In genomic region chr8:114774415-114774775, GRCm38 (mm10) we compare ENCODE assay signal across 10 mouse cellular contexts.
A peak's percentile ranks its signal among the peaks of the same experiment; 100 is the strongest.
DNase-seq lines count a peak whose midpoint lies in the region; ATAC-seq and TF ChIP-seq lines count a peak whose summit lies in the region.
"Had no signal": no experiment of that assay in that cellular context is flagged by ENCODE, and none has a peak within 500 bp of the region (broad histone marks: within the 10 kb centered on the region; RNA-seq: fewer than 3 reads in every experiment).

No protein-coding gene starts in this region.

- H3K27me3 ChIP-seq in forebrain, embryonic 13.5 days = no peaks in the 10 kb centered on the region; the same call in 1 of the 2 replicates
- H3K27me3 ChIP-seq in forebrain, embryonic 11.5 days (ENCODE audit: control insufficient read depth, insufficient read depth, low read length) = no peaks in the 10 kb centered on the region
- H3K27me3 ChIP-seq in hindbrain, embryonic 12.5 days = no peaks in the 10 kb centered on the region
- no peaks in the 10 kb centered on the region for H3K27me3 ChIP-seq in hindbrain, embryonic 11.5 days (ENCODE audit: control insufficient read depth, insufficient read depth, low read length)
- no peaks in the 10 kb centered on the region for H3K27me3 ChIP-seq in midbrain, embryonic 10.5 days (ENCODE audit: low read depth, poor library complexity, severe bottlenecking)
- H3K27me3 ChIP-seq in midbrain, embryonic 15.5 days (replicated peaks) = no peaks in the 10 kb centered on the region
- H3K27me3 ChIP-seq in small intestine, adult 2 months (ENCODE audit: control insufficient read depth, insufficient read depth, low read length) = no peaks in the 10 kb centered on the region

- H3K9me3 ChIP-seq in forebrain, embryonic 13.5 days (replicated peaks) = no peaks in the 10 kb centered on the region
- no peaks in the 10 kb centered on the region for H3K9me3 ChIP-seq in forebrain, embryonic 11.5 days (ENCODE audit: control insufficient read depth, low read length)
- no peaks in the 10 kb centered on the region for H3K9me3 ChIP-seq in hindbrain, embryonic 12.5 days (replicated peaks)
- H3K9me3 ChIP-seq in hindbrain, embryonic 11.5 days (ENCODE audit: control insufficient read depth, low read length) = no peaks in the 10 kb centered on the region
- H3K9me3 ChIP-seq in midbrain, embryonic 10.5 days (replicated peaks) = no peaks in the 10 kb centered on the region
- no peaks in the 10 kb centered on the region for H3K9me3 ChIP-seq in midbrain, embryonic 15.5 days

- H3K4me1 ChIP-seq in forebrain, embryonic 13.5 days = peaks cover 24% of the 10 kb centered on the region
- peaks cover 3% of the 10 kb centered on the region; the same call in 1 of the 2 replicates for H3K4me1 ChIP-seq in forebrain, embryonic 11.5 days (replicated peaks; ENCODE audit: control insufficient read depth, insufficient read depth, low read length)
- peaks cover 43% of the 10 kb centered on the region for H3K4me1 ChIP-seq in hindbrain, embryonic 12.5 days
- no peaks in the 10 kb centered on the region for H3K4me1 ChIP-seq in hindbrain, embryonic 11.5 days (replicated peaks; ENCODE audit: control insufficient read depth, insufficient read depth, low read length)
- H3K4me1 ChIP-seq in midbrain, embryonic 10.5 days = peaks cover 62% of the 10 kb centered on the region
- H3K4me1 ChIP-seq in midbrain, embryonic 15.5 days = peaks cover 11% of the 10 kb centered on the region
- H3K4me1 ChIP-seq in small intestine, adult 2 months (ENCODE audit: control insufficient read depth, insufficient read depth, insufficient read length, low read length) = peaks cover 18% of the 10 kb centered on the region; the same call in 1 of the 2 replicates

- no peaks in the 10 kb centered on the region for H3K36me3 ChIP-seq in forebrain, embryonic 13.5 days (ENCODE audit: poor library complexity, severe bottlenecking)
- no peaks in the 10 kb centered on the region for H3K36me3 ChIP-seq in forebrain, embryonic 11.5 days (ENCODE audit: control insufficient read depth, insufficient read depth, low read length)
- no peaks in the 10 kb centered on the region for H3K36me3 ChIP-seq in hindbrain, embryonic 12.5 days
- no peaks in the 10 kb centered on the region for H3K36me3 ChIP-seq in hindbrain, embryonic 11.5 days (ENCODE audit: control insufficient read depth, insufficient read depth, low read length)
- no peaks in the 10 kb centered on the region for H3K36me3 ChIP-seq in midbrain, embryonic 10.5 days
- H3K36me3 ChIP-seq in midbrain, embryonic 15.5 days (replicated peaks) = no peaks in the 10 kb centered on the region
- no peaks in the 10 kb centered on the region for H3K36me3 ChIP-seq in small intestine, adult 2 months (ENCODE audit: control insufficient read depth, insufficient read depth, low read length)

- no peak overlapping the region for H3K27ac ChIP-seq in forebrain, embryonic 13.5 days
- H3K27ac ChIP-seq in forebrain, embryonic 11.5 days (ENCODE audit: low read depth, low read length) = no peak overlapping the region
- no peak overlapping the region for H3K27ac ChIP-seq in hindbrain, embryonic 12.5 days
- H3K27ac ChIP-seq in hindbrain, embryonic 11.5 days (ENCODE audit: low read depth, low read length) = no peak overlapping the region
- 0 out of 2 replicates have a peak overlapping the region, but pooled peaks have one; percentile 64 for H3K27ac ChIP-seq in midbrain, embryonic 10.5 days (replicated peaks)
- no peak overlapping the region for H3K27ac ChIP-seq in midbrain, embryonic 15.5 days
- no peak overlapping the region for H3K27ac ChIP-seq in small intestine, adult 2 months (ENCODE audit: insufficient read depth, low read depth, low read length)
- H3K27ac ChIP-seq: macrophage had no signal

- TF ChIP-seq CTCF in small intestine, adult 2 months (IDR thresholded peaks at IDR 0.05; ENCODE audit: extremely low read depth, insufficient read length, insufficient replicate concordance, low read depth, low read length) = no peak

- H3K4me2 ChIP-seq in forebrain, embryonic 13.5 days = 0 out of 2 replicates have a peak overlapping the region, but pooled peaks have one; percentile 14
- no peak overlapping the region for H3K4me2 ChIP-seq in forebrain, embryonic 11.5 days (ENCODE audit: low read depth, low read length, severe bottlenecking)
- H3K4me2 ChIP-seq in hindbrain, embryonic 12.5 days (replicated peaks) = no peak overlapping the region
- H3K4me2 ChIP-seq in hindbrain, embryonic 11.5 days (replicated peaks; ENCODE audit: low read depth, low read length) = no peak overlapping the region
- no peak overlapping the region for H3K4me2 ChIP-seq in midbrain, embryonic 15.5 days

- no peak overlapping the region for H3K9ac ChIP-seq in forebrain, embryonic 13.5 days
- H3K9ac ChIP-seq in forebrain, embryonic 11.5 days (ENCODE audit: low read length) = no peak overlapping the region
- no peak overlapping the region for H3K9ac ChIP-seq in hindbrain, embryonic 12.5 days
- H3K9ac ChIP-seq in hindbrain, embryonic 11.5 days (ENCODE audit: low read depth, low read length) = no peak overlapping the region
- H3K9ac ChIP-seq in midbrain, embryonic 15.5 days = no peak overlapping the region

- no peak for TF ChIP-seq POLR2A in small intestine, adult 2 months (IDR thresholded peaks at IDR 0.05; ENCODE audit: low read depth, low read length)

- no peak overlapping the region for H3K4me3 ChIP-seq in forebrain, embryonic 13.5 days
- H3K4me3 ChIP-seq in forebrain, embryonic 11.5 days (ENCODE audit: low read depth, low read length) = no peak overlapping the region
- H3K4me3 ChIP-seq in hindbrain, embryonic 12.5 days = no peak overlapping the region
- H3K4me3 ChIP-seq in hindbrain, embryonic 11.5 days (ENCODE audit: low read depth, low read length) = no peak overlapping the region
- H3K4me3 ChIP-seq in midbrain, embryonic 10.5 days = no peak overlapping the region
- H3K4me3 ChIP-seq in midbrain, embryonic 15.5 days = no peak overlapping the region
- 0 out of 2 replicates have a peak overlapping the region, but pooled peaks have one; percentile 27 for H3K4me3 ChIP-seq in small intestine, adult 2 months (ENCODE audit: low read depth, low read length)
- H3K4me3 ChIP-seq: myocyte had no signal

- no peak for DNase-seq in forebrain, embryonic 11.5 days (ENCODE audit: low spot score)
- DNase-seq in hindbrain, embryonic 11.5 days (ENCODE audit: low spot score) = no peak
- DNase-seq in midbrain, embryonic 10.5 days (ENCODE audit: low spot score) = no peak

- 0 out of 2 replicates have a peak, but pooled peaks have one; percentile 25 for ATAC-seq in forebrain, embryonic 13.5 days
- ATAC-seq in forebrain, embryonic 11.5 days (replicated peaks; ENCODE audit: low FRiP score) = no peak
- 0 out of 2 replicates have a peak, but pooled peaks have one; percentile 42 for ATAC-seq in hindbrain, embryonic 12.5 days (ENCODE audit: low FRiP score)
- no peak for ATAC-seq in hindbrain, embryonic 11.5 days (ENCODE audit: low FRiP score)
- no peak for ATAC-seq in midbrain, embryonic 15.5 days (replicated peaks)
- no peak for ATAC-seq in granulocyte monocyte progenitor cell, adult 5-6 weeks (replicated peaks; ENCODE audit: poor library complexity, severe bottlenecking)

- 78% methylated on average over 6 of the region's 6 CpGs for WGBS in forebrain, embryonic 13.5 days
- WGBS in forebrain, embryonic 11.5 days = 93% methylated on average over 6 of the region's 6 CpGs
- 81% methylated on average over 6 of the region's 6 CpGs for WGBS in hindbrain, embryonic 12.5 days
- 87% methylated on average over 6 of the region's 6 CpGs for WGBS in hindbrain, embryonic 11.5 days
- WGBS in midbrain, embryonic 10.5 days = 94% methylated on average over 6 of the region's 6 CpGs
- WGBS in midbrain, embryonic 15.5 days = 80% methylated on average over 6 of the region's 6 CpGs
- 31% methylated on average over 6 of the region's 6 CpGs for WGBS in small intestine, adult 2 months

Comparison
In these comparisons a context has a peak if more than half of its experiments do, and no peak if none do; other contexts are left out.
1. ATAC-seq: peak in forebrain, embryonic 13.5 days (single experiment) and hindbrain, embryonic 12.5 days (single experiment); none in forebrain, embryonic 11.5 days (single experiment), hindbrain, embryonic 11.5 days (single experiment), midbrain, embryonic 15.5 days (single experiment) and granulocyte monocyte progenitor cell, adult 5-6 weeks (single experiment).